Mouse (Mus musculus): Measurements from ENCODE around the gene Gnb1l. TPM values are rescaled to one million over a fixed set of nuclear protein-coding genes. Genes with fewer than 3 reads are reported as not detected.

Gene Gnb1l
- total RNA-seq, 1 experiment = 10.9 TPM

GRCm38 (mm10) chr16:18472416-18472815 lies 26.1 kb upstream of the Gnb1l start:
- H3K9me3 ChIP-seq (ENCODE audit: control insufficient read depth, insufficient read depth, low read depth, low read length) = no peaks in the 10 kb centered on the region
- H3K9ac ChIP-seq (ENCODE audit: insufficient read depth, low read depth, low read length, poor library complexity, severe bottlenecking) = no peak overlapping the region
- no peak for TF ChIP-seq MAFK (IDR thresholded peaks at IDR 0.05; ENCODE audit: insufficient read depth, low read depth, low read length)
- no peak for TF ChIP-seq HCFC1 (IDR thresholded peaks at IDR 0.05; ENCODE audit: borderline replicate concordance, insufficient read depth, low read length)
- TF ChIP-seq CHD2 (IDR thresholded peaks at IDR 0.05; ENCODE audit: low read depth, low read length) = no peak
- no peak for TF ChIP-seq ZNF384 (IDR thresholded peaks at IDR 0.05; ENCODE audit: low read depth, low read length)
- no peak for TF ChIP-seq ZC3H11A (IDR thresholded peaks at IDR 0.05; ENCODE audit: borderline replicate concordance, low read depth, low read length)
- H3K36me3 ChIP-seq (ENCODE audit: control insufficient read depth, insufficient read depth, low read length, poor library complexity, severe bottlenecking) = no peaks in the 10 kb centered on the region
- no peak overlapping the region for H3K27ac ChIP-seq (ENCODE audit: insufficient read depth, low read depth, low read length, poor library complexity, severe bottlenecking)
- in situ Hi-C loops (cut with MboI; ENCODE audit: low sequenced_read_pairs in 2 of 2, unreplicated experiment in 2 of 2) = no loop called here
- no peak overlapping the region for H3K4me3 ChIP-seq (ENCODE audit: insufficient read depth in 1 of 2, low read depth in 1 of 2, low read length in 2 of 2, poor library complexity in 1 of 2, severe bottlenecking in 1 of 2)
- no peak for DNase-seq (ENCODE audit: low read depth, low spot score)
- peaks cover 0 to 12% of the 10 kb centered on the region in 2 experiments; a peak in 2 of 4 replicates for H3K4me1 ChIP-seq (ENCODE audit: control insufficient read depth in 2 of 2, insufficient read depth in 2 of 2, low read length in 2 of 2, poor library complexity in 1 of 2)

- no peaks in the 10 kb centered on the region; the same call in 1 of the 2 replicates for H3K36me3 ChIP-seq (ENCODE audit: control insufficient read depth, insufficient read depth, low read length, poor library complexity, severe bottlenecking)
Observed at GRCm38 (mm10) chr16:18472976-18473375, 25.5 kb upstream of the Gnb1l start.

GRCm38 (mm10) chr16:18474021-18474420 lies 24.5 kb upstream of the Gnb1l start:
- no peak overlapping the region for H3K4me3 ChIP-seq (ENCODE audit: insufficient read depth in 1 of 2, low read depth in 1 of 2, low read length in 2 of 2, poor library complexity in 1 of 2, severe bottlenecking in 1 of 2)
- H3K36me3 ChIP-seq (ENCODE audit: control insufficient read depth, insufficient read depth, low read length, poor library complexity, severe bottlenecking) = no peaks in the 10 kb centered on the region; the same call in 1 of the 2 replicates
- in situ Hi-C loops (cut with MboI; ENCODE audit: low sequenced_read_pairs in 2 of 2, unreplicated experiment in 2 of 2) = no loop called here
- H3K9ac ChIP-seq (ENCODE audit: insufficient read depth, low read depth, low read length, poor library complexity, severe bottlenecking) = no peak overlapping the region
- H3K4me1 ChIP-seq (ENCODE audit: control insufficient read depth in 2 of 2, insufficient read depth in 2 of 2, low read length in 2 of 2, poor library complexity in 1 of 2) = peaks cover 1 to 13% of the 10 kb centered on the region in 2 experiments
- no peak overlapping the region for H3K27ac ChIP-seq (ENCODE audit: insufficient read depth, low read depth, low read length, poor library complexity, severe bottlenecking)
- H3K9me3 ChIP-seq (ENCODE audit: control insufficient read depth, insufficient read depth, low read depth, low read length) = no peaks in the 10 kb centered on the region
- no peak for DNase-seq (ENCODE audit: low read depth, low spot score)
- TF ChIP-seq MAFK (IDR thresholded peaks at IDR 0.05; ENCODE audit: insufficient read depth, low read depth, low read length) (no peak), ZNF384 (IDR thresholded peaks at IDR 0.05; ENCODE audit: low read depth, low read length) (no peak), HCFC1 (IDR thresholded peaks at IDR 0.05; ENCODE audit: borderline replicate concordance, insufficient read depth, low read length) (no peak), ZC3H11A (IDR thresholded peaks at IDR 0.05; ENCODE audit: borderline replicate concordance, low read depth, low read length) (no peak), CHD2 (IDR thresholded peaks at IDR 0.05; ENCODE audit: low read depth, low read length) (no peak)

More at GRCm38 (mm10) chr16:18472976-18473375, 25.5 kb upstream of the Gnb1l start:
- H3K4me3 ChIP-seq (ENCODE audit: insufficient read depth in 1 of 2, low read depth in 1 of 2, low read length in 2 of 2, poor library complexity in 1 of 2, severe bottlenecking in 1 of 2) = no peak overlapping the region
- in situ Hi-C loops (cut with MboI; ENCODE audit: low sequenced_read_pairs in 2 of 2, unreplicated experiment in 2 of 2) = no loop called here
- TF ChIP-seq MAFK (IDR thresholded peaks at IDR 0.05; ENCODE audit: insufficient read depth, low read depth, low read length) (no peak), CHD2 (IDR thresholded peaks at IDR 0.05; ENCODE audit: low read depth, low read length) (no peak), HCFC1 (IDR thresholded peaks at IDR 0.05; ENCODE audit: borderline replicate concordance, insufficient read depth, low read length) (no peak), ZC3H11A (IDR thresholded peaks at IDR 0.05; ENCODE audit: borderline replicate concordance, low read depth, low read length) (no peak), ZNF384 (IDR thresholded peaks at IDR 0.05; ENCODE audit: low read depth, low read length) (no peak)
- H3K9me3 ChIP-seq (ENCODE audit: control insufficient read depth, insufficient read depth, low read depth, low read length) = no peaks in the 10 kb centered on the region
- H3K4me1 ChIP-seq (ENCODE audit: control insufficient read depth in 2 of 2, insufficient read depth in 2 of 2, low read length in 2 of 2, poor library complexity in 1 of 2) = peaks cover 0 to 12% of the 10 kb centered on the region in 2 experiments; a peak in 2 of 4 replicates
- H3K9ac ChIP-seq (ENCODE audit: insufficient read depth, low read depth, low read length, poor library complexity, severe bottlenecking) = no peak overlapping the region
- DNase-seq (ENCODE audit: low read depth, low spot score) = no peak
- no peak overlapping the region for H3K27ac ChIP-seq (ENCODE audit: insufficient read depth, low read depth, low read length, poor library complexity, severe bottlenecking)

GRCm38 (mm10) chr16:18477996-18478395 lies 20.5 kb upstream of the Gnb1l start:
- no peaks in the 10 kb centered on the region for H3K9me3 ChIP-seq (ENCODE audit: control insufficient read depth, insufficient read depth, low read depth, low read length)

More at GRCm38 (mm10) chr16:18477996-18478395, 20.5 kb upstream of the Gnb1l start:
- Histone ChIP-seq H3K9ac (ENCODE audit: insufficient read depth, low read depth, low read length, poor library complexity, severe bottlenecking) (no peak overlapping the region), H3K36me3 (ENCODE audit: control insufficient read depth, insufficient read depth, low read length, poor library complexity, severe bottlenecking) (no peaks in the 10 kb centered on the region; the same call in 1 of the 2 replicates), H3K4me3 (ENCODE audit: insufficient read depth in 1 of 2, low read depth in 1 of 2, low read length in 2 of 2, poor library complexity in 1 of 2, severe bottlenecking in 1 of 2) (no peak overlapping the region), H3K4me1 (ENCODE audit: control insufficient read depth in 2 of 2, insufficient read depth in 2 of 2, low read length in 2 of 2, poor library complexity in 1 of 2) (peaks cover 7 to 24% of the 10 kb centered on the region in 2 experiments; a peak in 3 of 4 replicates), H3K27ac (ENCODE audit: insufficient read depth, low read depth, low read length, poor library complexity, severe bottlenecking) (no peak overlapping the region)
- in situ Hi-C loops (cut with MboI; ENCODE audit: low sequenced_read_pairs in 2 of 2, unreplicated experiment in 2 of 2) = no loop called here
- TF ChIP-seq ZNF384 (IDR thresholded peaks at IDR 0.05; ENCODE audit: low read depth, low read length) = no peak
- no peak for TF ChIP-seq ZC3H11A (IDR thresholded peaks at IDR 0.05; ENCODE audit: borderline replicate concordance, low read depth, low read length)
- TF ChIP-seq CHD2 (IDR thresholded peaks at IDR 0.05; ENCODE audit: low read depth, low read length) = no peak
- no peak for TF ChIP-seq HCFC1 (IDR thresholded peaks at IDR 0.05; ENCODE audit: borderline replicate concordance, insufficient read depth, low read length)
- TF ChIP-seq MAFK (IDR thresholded peaks at IDR 0.05; ENCODE audit: insufficient read depth, low read depth, low read length) = no peak
- DNase-seq (ENCODE audit: low read depth, low spot score) = no peak
